Mouse (Mus musculus): ENCODE results near the gene Cfap46. TPM values are rescaled to one million over a fixed set of nuclear protein-coding genes. Genes with fewer than 3 reads are reported as not detected.

The Cfap46 gene
- polyA plus RNA-seq, 2 experiments: 0.17 to 0.31 TPM

DNA sequence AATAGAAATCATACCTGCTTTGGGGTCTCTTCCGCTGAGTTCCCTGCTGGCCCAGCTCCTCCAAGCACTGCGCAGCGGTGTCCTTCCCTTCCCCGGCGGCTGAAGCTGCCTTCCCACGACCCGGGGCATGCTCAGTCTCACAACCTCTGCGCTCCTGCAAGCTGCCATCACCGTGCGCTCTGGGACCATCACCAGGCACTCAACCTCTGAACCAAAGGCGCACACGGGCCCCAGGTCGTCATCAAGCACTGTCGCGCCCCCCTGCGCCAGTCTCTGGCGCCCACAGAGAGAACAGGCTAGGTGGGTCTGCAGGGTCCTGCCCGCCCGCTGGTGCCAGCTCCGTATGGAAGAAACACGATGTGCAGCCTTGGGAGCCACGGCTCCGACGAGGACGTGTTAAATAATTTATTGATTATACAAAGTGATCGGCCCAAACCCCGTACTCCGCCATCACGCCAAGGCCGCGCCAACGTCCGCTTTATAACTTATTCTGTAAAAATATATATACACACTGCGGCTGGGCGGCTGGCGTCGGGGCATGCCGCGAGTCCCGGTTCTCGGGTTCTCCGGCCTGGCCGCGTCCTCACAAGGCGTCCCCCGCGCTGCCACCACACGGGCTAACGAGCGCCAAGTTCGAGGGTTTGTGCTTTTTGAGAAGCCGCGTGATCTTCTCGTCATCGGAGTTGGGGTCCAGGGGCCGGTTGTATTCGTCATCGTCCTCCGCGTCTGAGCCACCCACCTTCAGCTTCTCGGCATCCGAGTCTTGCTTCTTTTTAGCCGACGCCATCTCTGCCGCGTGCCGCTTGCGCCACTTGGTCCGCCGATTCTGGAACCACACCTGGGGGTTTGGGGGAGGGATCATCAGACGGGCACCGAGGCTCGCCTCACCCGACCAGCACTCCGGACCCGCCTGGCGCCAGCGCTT, 102.5 kb downstream of the Cfap46 start:
- no peak overlapping the region for H3K9ac ChIP-seq (ENCODE audit: low read depth, low read length, severe bottlenecking)
- H3K4me3 ChIP-seq (replicated peaks; ENCODE audit: low read length): peak overlapping the region; percentile 34
- H3K36me3 ChIP-seq (ENCODE audit: control insufficient read depth, insufficient read depth, low read length): peaks cover 26% of the 10 kb centered on the region
- DNase-seq (ENCODE audit: low spot score) (no peak), ATAC-seq (ENCODE audit: low FRiP score, low read depth) (no peak)
- no peak for TF ChIP-seq POLR2A (IDR thresholded peaks at IDR 0.05; ENCODE audit: borderline replicate concordance, extremely low read depth, insufficient read depth, insufficient read length)
- peak overlapping the region; percentile 51 for H3K4me2 ChIP-seq (replicated peaks; ENCODE audit: low read depth, low read length, severe bottlenecking)
- H3K4me1 ChIP-seq (ENCODE audit: control insufficient read depth, insufficient read depth, low read length): peaks cover 24% of the 10 kb centered on the region
- 2% methylated on average over 72 of the region's 78 CpGs for WGBS
- no peak overlapping the region for H3K27ac ChIP-seq (replicated peaks; ENCODE audit: low read depth, low read length)
- peaks cover 85% of the 10 kb centered on the region for H3K27me3 ChIP-seq (ENCODE audit: control insufficient read depth, insufficient read depth, low read length)
- no peaks in the 10 kb centered on the region for H3K9me3 ChIP-seq (ENCODE audit: control insufficient read depth, low read length)

DNA sequence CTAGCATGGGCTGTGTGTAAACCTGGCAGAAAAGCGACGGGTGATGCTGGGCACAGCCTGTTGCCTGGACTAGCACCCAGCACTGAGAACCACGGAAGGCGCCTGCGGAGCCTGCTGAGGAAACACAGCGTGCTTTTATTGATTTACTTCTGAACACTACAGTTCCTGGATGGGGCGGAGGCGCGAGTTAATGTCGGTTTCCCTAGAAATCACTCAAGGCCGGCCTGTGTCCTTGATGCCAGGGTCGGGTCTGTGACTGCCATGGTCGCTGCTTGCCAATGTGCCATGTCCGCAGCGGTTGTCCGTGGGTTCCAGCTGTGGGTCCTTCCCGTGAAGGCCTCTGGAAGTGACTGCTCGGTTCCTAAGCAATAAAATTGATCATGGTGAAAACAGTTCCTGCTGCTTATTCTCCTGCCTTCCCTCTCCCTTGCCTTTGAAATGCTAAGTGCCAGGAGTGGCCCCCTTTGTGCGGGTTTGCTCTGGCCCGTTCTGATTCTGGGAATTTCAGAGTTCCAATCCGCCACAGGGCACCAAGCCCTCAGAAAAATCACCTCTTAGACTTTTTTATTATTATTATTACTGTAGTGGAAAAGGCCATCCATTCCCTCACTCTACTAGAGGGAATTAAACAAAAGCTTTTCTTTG, 104.2 kb downstream of the Cfap46 start:
- H3K4me2 ChIP-seq (replicated peaks; ENCODE audit: low read depth, low read length, severe bottlenecking): no peak overlapping the region
- TF ChIP-seq POLR2A (IDR thresholded peaks at IDR 0.05; ENCODE audit: borderline replicate concordance, extremely low read depth, insufficient read depth, insufficient read length): no peak
- H3K27me3 ChIP-seq (ENCODE audit: control insufficient read depth, insufficient read depth, low read length): peaks cover 68% of the 10 kb centered on the region

DNA sequence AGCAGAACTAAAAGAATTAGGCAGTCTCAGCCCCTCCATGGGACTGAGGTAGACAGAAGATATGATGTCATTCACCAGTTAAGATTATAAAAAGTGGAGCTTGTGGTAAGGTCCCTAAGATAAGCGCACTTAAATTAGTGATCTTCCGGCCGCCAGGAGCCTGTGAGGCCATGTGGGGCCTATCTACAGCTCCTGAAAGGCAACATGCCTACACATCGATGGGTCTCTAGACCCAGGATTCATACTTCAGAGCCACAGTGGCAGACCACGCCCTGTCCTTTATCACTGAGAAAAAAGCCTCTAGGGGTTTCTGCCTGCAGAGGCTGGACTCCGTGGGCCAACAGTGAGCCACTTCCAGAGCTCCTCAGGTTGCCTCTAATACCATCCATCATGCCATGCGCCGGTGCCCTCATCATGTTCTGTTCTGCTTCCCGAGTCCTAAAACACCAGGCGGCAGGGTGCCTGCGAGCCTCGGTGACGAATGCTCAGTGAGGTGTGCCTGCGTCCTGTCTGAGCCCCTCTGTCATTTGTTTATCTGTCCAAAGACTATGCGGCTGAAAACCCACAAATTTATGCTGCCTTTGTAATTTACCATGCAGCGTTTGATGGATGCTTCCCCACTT, 107.4 kb downstream of the Cfap46 start:
- no peak overlapping the region for H3K4me3 ChIP-seq (replicated peaks; ENCODE audit: low read length)
- no peak overlapping the region for H3K4me2 ChIP-seq (replicated peaks; ENCODE audit: low read depth, low read length, severe bottlenecking)
- H3K9ac ChIP-seq (ENCODE audit: low read depth, low read length, severe bottlenecking): no peak overlapping the region
- WGBS: 84% methylated on average over 16 of the region's 16 CpGs
- no peak overlapping the region for H3K27ac ChIP-seq (replicated peaks; ENCODE audit: low read depth, low read length)
- ATAC-seq (ENCODE audit: low FRiP score, low read depth) (no peak), DNase-seq (ENCODE audit: low spot score) (no peak)
- no peaks in the 10 kb centered on the region for H3K9me3 ChIP-seq (ENCODE audit: control insufficient read depth, low read length)
- H3K27me3 ChIP-seq (ENCODE audit: control insufficient read depth, insufficient read depth, low read length): peaks cover 36% of the 10 kb centered on the region
- TF ChIP-seq POLR2A (IDR thresholded peaks at IDR 0.05; ENCODE audit: borderline replicate concordance, extremely low read depth, insufficient read depth, insufficient read length): no peak
- H3K4me1 ChIP-seq (ENCODE audit: control insufficient read depth, insufficient read depth, low read length): peaks cover 2% of the 10 kb centered on the region; the same call in 1 of the 2 replicates
- H3K36me3 ChIP-seq (ENCODE audit: control insufficient read depth, insufficient read depth, low read length): peaks cover 44% of the 10 kb centered on the region

More for the DNA sequence above, 104.2 kb downstream of the Cfap46 start:
- no peak overlapping the region for H3K9ac ChIP-seq (ENCODE audit: low read depth, low read length, severe bottlenecking)
- ATAC-seq (ENCODE audit: low FRiP score, low read depth) (no peak), DNase-seq (ENCODE audit: low spot score) (no peak)
- peaks cover 42% of the 10 kb centered on the region for H3K36me3 ChIP-seq (ENCODE audit: control insufficient read depth, insufficient read depth, low read length)
- no peaks in the 10 kb centered on the region for H3K9me3 ChIP-seq (ENCODE audit: control insufficient read depth, low read length)
- H3K27ac ChIP-seq (replicated peaks; ENCODE audit: low read depth, low read length): no peak overlapping the region
- H3K4me1 ChIP-seq (ENCODE audit: control insufficient read depth, insufficient read depth, low read length): peaks cover 19% of the 10 kb centered on the region
- 63% methylated on average over 21 of the region's 21 CpGs for WGBS
- no peak overlapping the region for H3K4me3 ChIP-seq (replicated peaks; ENCODE audit: low read length)

DNA sequence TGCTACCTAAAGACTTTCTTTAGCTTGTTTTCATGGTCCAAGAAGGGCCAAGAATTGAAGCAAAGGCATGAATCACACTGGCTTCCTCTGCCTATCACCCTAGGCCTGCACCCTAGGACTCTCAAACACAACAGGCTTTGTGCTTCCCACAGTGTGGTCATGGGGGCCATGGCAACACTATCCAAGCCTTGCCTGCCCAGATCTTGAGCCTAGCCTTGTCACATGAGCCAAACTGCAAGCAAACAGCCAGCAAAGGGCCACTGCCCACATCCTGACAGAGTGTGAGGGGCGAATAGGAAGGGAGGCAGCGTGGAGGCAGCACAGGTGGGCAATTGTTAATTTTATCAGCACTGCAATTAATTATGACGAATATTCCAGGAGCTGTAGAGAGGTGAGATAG, 111.0 kb downstream of the Cfap46 start:
- no peak overlapping the region for H3K27ac ChIP-seq (replicated peaks; ENCODE audit: low read depth, low read length)
- H3K4me1 ChIP-seq (ENCODE audit: control insufficient read depth, insufficient read depth, low read length): no peaks in the 10 kb centered on the region
- no peaks in the 10 kb centered on the region for H3K9me3 ChIP-seq (ENCODE audit: control insufficient read depth, low read length)
- no peak overlapping the region for H3K9ac ChIP-seq (ENCODE audit: low read depth, low read length, severe bottlenecking)
- no peak overlapping the region for H3K4me3 ChIP-seq (replicated peaks; ENCODE audit: low read length)
- TF ChIP-seq POLR2A (IDR thresholded peaks at IDR 0.05; ENCODE audit: borderline replicate concordance, extremely low read depth, insufficient read depth, insufficient read length): no peak
- peaks cover under 1% of the 10 kb centered on the region; the same call in 1 of the 2 replicates for H3K27me3 ChIP-seq (ENCODE audit: control insufficient read depth, insufficient read depth, low read length)
- DNase-seq (ENCODE audit: low spot score) (no peak), ATAC-seq (ENCODE audit: low FRiP score, low read depth) (no peak)
- 79% methylated on average over 3 of the region's 3 CpGs for WGBS
- peaks cover 33% of the 10 kb centered on the region for H3K36me3 ChIP-seq (ENCODE audit: control insufficient read depth, insufficient read depth, low read length)
- no peak overlapping the region for H3K4me2 ChIP-seq (replicated peaks; ENCODE audit: low read depth, low read length, severe bottlenecking)

DNA sequence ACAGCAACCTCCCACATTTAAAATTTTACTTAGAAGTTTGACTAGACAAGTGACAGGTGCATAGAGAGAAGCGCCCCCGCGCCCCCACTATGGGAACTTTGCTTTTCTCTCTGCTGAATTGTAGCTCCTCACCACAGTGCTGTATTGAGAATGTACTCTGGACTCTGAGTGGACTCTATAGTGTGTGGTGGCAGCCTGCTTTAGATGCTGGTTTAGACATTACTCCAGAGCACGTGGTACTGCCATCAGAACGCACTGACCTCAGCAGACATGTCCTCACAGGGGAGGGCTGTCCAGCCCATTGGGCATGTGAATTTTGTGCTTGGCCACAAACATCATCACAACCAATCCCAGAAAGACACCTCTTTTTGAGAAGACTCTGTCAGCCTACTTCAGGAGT, 112.8 kb downstream of the Cfap46 start:
- Histone ChIP-seq H3K9ac (ENCODE audit: low read depth, low read length, severe bottlenecking) (no peak overlapping the region), H3K27me3 (ENCODE audit: control insufficient read depth, insufficient read depth, low read length) (no peaks in the 10 kb centered on the region), H3K27ac (replicated peaks; ENCODE audit: low read depth, low read length) (no peak overlapping the region), H3K4me2 (replicated peaks; ENCODE audit: low read depth, low read length, severe bottlenecking) (no peak overlapping the region), H3K4me3 (replicated peaks; ENCODE audit: low read length) (no peak overlapping the region), H3K36me3 (ENCODE audit: control insufficient read depth, insufficient read depth, low read length) (peaks cover 24% of the 10 kb centered on the region), H3K4me1 (ENCODE audit: control insufficient read depth, insufficient read depth, low read length) (no peaks in the 10 kb centered on the region), H3K9me3 (ENCODE audit: control insufficient read depth, low read length) (no peaks in the 10 kb centered on the region)
- 95% methylated on average over 5 of the region's 5 CpGs for WGBS
- no peak for TF ChIP-seq POLR2A (IDR thresholded peaks at IDR 0.05; ENCODE audit: borderline replicate concordance, extremely low read depth, insufficient read depth, insufficient read length)
- DNase-seq (ENCODE audit: low spot score) (no peak), ATAC-seq (ENCODE audit: low FRiP score, low read depth) (no peak)
